Mouse (Mus musculus): ENCODE measurements around the gene Stim1.

- TF ChIP-seq CTCF (IDR thresholded peaks at IDR 0.05; ENCODE audit: borderline replicate concordance, insufficient read depth, low read depth, low read length) (no peak), POLR2A (IDR thresholded peaks at IDR 0.05; ENCODE audit: borderline replicate concordance, insufficient read depth, low read length) (no peak)
These were observed 63.9 kb downstream of the Stim1 start for GRCm38 (mm10) chr7:102331476-102331875.
